ENCODE assay signal across 8 mouse cellular contexts in the genomic region with DNA sequence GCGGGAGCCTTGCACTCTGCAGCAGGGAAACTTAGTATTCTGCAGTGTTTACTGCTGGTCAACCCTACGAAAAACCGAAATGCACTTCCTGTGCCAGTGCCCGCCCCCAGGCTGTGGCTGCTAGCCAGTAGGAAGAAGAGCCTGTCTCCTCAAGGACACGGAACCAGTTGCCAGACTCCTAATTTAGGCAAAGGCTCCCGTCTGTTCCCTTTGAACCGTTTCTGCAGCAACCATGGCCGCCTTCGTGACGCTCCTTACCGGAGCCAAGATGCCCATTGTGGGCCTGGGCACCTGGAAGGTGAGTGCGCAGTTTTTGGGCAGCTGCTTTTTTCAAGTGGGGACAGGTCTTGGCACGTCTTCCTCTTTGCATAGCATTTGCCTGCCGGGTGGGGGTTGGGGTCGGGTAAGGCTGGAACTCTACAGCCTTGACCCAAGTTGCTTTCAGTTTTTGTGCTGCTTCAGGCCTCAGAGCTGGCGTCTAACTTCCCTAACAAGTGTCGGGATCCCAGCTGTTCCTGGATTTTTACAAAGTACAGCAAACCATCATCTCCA. TPM values are rescaled to one million over a fixed set of nuclear protein-coding genes. Genes with fewer than 3 reads are reported as not detected.
DNase-seq lines count a peak whose midpoint lies in the region; ATAC-seq and TF ChIP-seq lines count a peak whose summit lies in the region.

A gene (plus strand): TSS at position 109 of the 552 bp plus-strand sequence.

- H3K4me3 ChIP-seq in hindbrain, postnatal 0 days (ENCODE audit: low read length): peak within 1 kb of the TSS; percentile 44

- TF ChIP-seq CTCF in hindbrain, postnatal 0 days (IDR thresholded peaks at IDR 0.05; ENCODE audit: low read depth): no peak

- H3K4me2 ChIP-seq in hindbrain, postnatal 0 days (ENCODE audit: low read depth, low read length): peak within 1 kb of the TSS; percentile 66

- H3K27me3 ChIP-seq in hindbrain, postnatal 0 days (ENCODE audit: insufficient read depth, low read length): no peaks in the 10 kb centered on the region

- DNase-seq in gastrocnemius, adult 8-10 months (ENCODE audit: low spot score in 2 of 2): peak; percentile 74 to 83
- peak; percentile 87 for DNase-seq in hindbrain, postnatal 0 days (ENCODE audit: low spot score)
- peak; percentile 73 to 83 for DNase-seq in left cerebral cortex, adult 18-20 months (ENCODE audit: low spot score in 2 of 2)
- peak; percentile 85 to 90 for DNase-seq in lung, postnatal 4 days
- peak; percentile 86 for DNase-seq in right cerebral cortex, adult 18-20 months
- peak; percentile 70 for DNase-seq in urinary bladder, adult 2 months (ENCODE audit: low spot score)

- WGBS in hindbrain, postnatal 0 days: 2% methylated on average over 17 of the region's 17 CpGs

- H3K27ac ChIP-seq in hindbrain, postnatal 0 days: peak within 1 kb of the TSS; percentile 64

- peak within 1 kb of the TSS; percentile 37 for H3K9ac ChIP-seq in hindbrain, postnatal 0 days (replicated peaks; ENCODE audit: low read length)

- peak; percentile 87 for ATAC-seq in activated CD4-positive, CD25-positive, alpha-beta regulatory T cell, adult 4 months
- ATAC-seq in common myeloid progenitor, adult 5-6 weeks (replicated peaks; ENCODE audit: low read depth, poor library complexity, severe bottlenecking): peak; percentile 97
- peak; percentile 87 for ATAC-seq in hindbrain, postnatal 0 days

- no peaks in the 10 kb centered on the region for H3K36me3 ChIP-seq in hindbrain, postnatal 0 days (ENCODE audit: insufficient read depth, low read length)

- no peaks in the 10 kb centered on the region for H3K4me1 ChIP-seq in hindbrain, postnatal 0 days (ENCODE audit: insufficient read depth, low read length)

- H3K9me3 ChIP-seq in hindbrain, postnatal 0 days (ENCODE audit: low read length): no peaks in the 10 kb centered on the region

RNA-seq across cellular contexts. Expression of the gene that starts here (rescaled TPM):
- 10 to 100 TPM; 45.4 to 45.5 TPM for polyA plus RNA-seq in activated CD4-positive, CD25-positive, alpha-beta regulatory T cell, adult 4 months (2017; shearing (Covaris generic))
- 36.4 and 38.6 TPM in 2 replicates for total RNA-seq in common myeloid progenitor, adult 5-6 weeks (2017)
- 10 to 100 TPM; 45.7 to 56.7 (median 53.0) TPM for total RNA-seq in gastrocnemius, adult 8-10 months (2022)
- total RNA-seq in hindbrain, postnatal 0 days (2014; rRNA removed): 16.4 and 17.2 TPM in 2 replicates
- 22.0 and 25.1 TPM in 2 replicates for polyA plus RNA-seq in hindbrain, postnatal 0 days (2015; fragmentation: Nextera tagmentation; extraction: Ambion mirVana)
- 10 to 100 TPM; 20.0 to 24.9 TPM for total RNA-seq in left cerebral cortex, adult 18-20 months (2021)
- 82.4 and 86.2 TPM in 2 replicates for polyA plus RNA-seq in urinary bladder, adult 2 months (2012; rRNA removed)

Comparison
In these comparisons a context has a peak if more than half of its experiments do, and no peak if none do; other contexts are left out.
1. Peak in every context shown above with its lines: DNase-seq, ATAC-seq, H3K4me3 ChIP-seq and H3K27ac ChIP-seq.